Mouse (Mus musculus) limb, embryonic 14.5 days (tissue): ENCODE results near the gene Pola2. TPM values are rescaled to one million over a fixed set of nuclear protein-coding genes. Genes with fewer than 3 reads are reported as not detected.

Source experiments
- ATAC-seq: fragments of 200-750 bp; cut with Nextera tagmentation; 2 replicates; pipeline ENCODE4 v1.8.0; 2017; ENCODE audit warnings: low read depth, moderate number of reproducible peaks, moderate TSS enrichment; ENCODE audit not compliant: low FRiP score
- DNase-seq: peaks from one replicate; pipeline ENCODE4 v3.0.0-alpha.2; 2015; ENCODE audit warnings: low spot score
- H3K27ac ChIP-seq: fragments of 300-500 bp; sonication (generic); replicated peaks from 2 replicates; pipeline ENCODE4 v1.5.1; 2014; ENCODE audit warnings: low read depth, mild to moderate bottlenecking, low read length, moderate library complexity, mixed read lengths
- H3K27me3 ChIP-seq: fragments of 300-500 bp; sonication (generic); 2 replicates; pipeline ENCODE4 v1.6.1; 2014; ENCODE audit warnings: low read length, mixed read lengths; ENCODE audit not compliant: control insufficient read depth, insufficient read depth
- H3K36me3 ChIP-seq: fragments of 300-500 bp; sonication (generic); 2 replicates; pipeline ENCODE4 v1.6.1; 2014; ENCODE audit warnings: mild to moderate bottlenecking, low read length, moderate library complexity, mixed read lengths; ENCODE audit not compliant: control insufficient read depth, insufficient read depth
- H3K4me1 ChIP-seq: fragments of 300-500 bp; sonication (generic); 2 replicates; pipeline ENCODE4 v1.6.1; 2014; ENCODE audit warnings: antibody characterized with exemption, low read length, mixed read lengths; ENCODE audit not compliant: control insufficient read depth, insufficient read depth
- H3K4me2 ChIP-seq: fragments of 300-500 bp; sonication (generic); replicated peaks from 2 replicates; pipeline ENCODE4 v1.6.1; 2014; ENCODE audit warnings: low read depth, mild to moderate bottlenecking, low read length, moderate library complexity; ENCODE audit not compliant: severe bottlenecking
- H3K4me3 ChIP-seq: fragments of 300-500 bp; sonication (generic); replicated peaks from 2 replicates; pipeline ENCODE4 v1.5.1; 2014; ENCODE audit warnings: low read length
- H3K9ac ChIP-seq: fragments of 300-500 bp; sonication (generic); 2 replicates; pipeline ENCODE4 v1.6.1; 2014; ENCODE audit warnings: mild to moderate bottlenecking, low read depth, low read length, moderate library complexity; ENCODE audit not compliant: severe bottlenecking
- H3K9me3 ChIP-seq: fragments of 300-500 bp; sonication (generic); 2 replicates; pipeline ENCODE4 v1.6.1; 2016; ENCODE audit warnings: low read length; ENCODE audit not compliant: control insufficient read depth
- POLR2A ChIP-seq: fragments of 200-500 bp; IDR thresholded peaks from 2 replicates; pipeline ENCODE4 v1.8.0; 2012; ENCODE audit warnings: inconsistent platforms, mild to moderate bottlenecking, moderate library complexity, borderline replicate concordance; ENCODE audit not compliant: insufficient read depth, insufficient read length; ENCODE audit errors: extremely low read depth
- WGBS: fragments of 180-500 bp; shearing (Covaris S2); extraction: QIAGEN DNeasy Blood & Tissue Kit; methylation state at CpG from one replicate; pipeline ENCODE4 v1.1.7; 2014; 5-methylcytosine and 5-hydroxymethylcytosine counted together
- polyA plus RNA-seq, 2 experiments: library from polyadenylated mRNA; depleted of rRNA in 1 of 2; stranded (reverse) in 1 of 2; unstranded in 1 of 2; fragments of >200 nt; fragmentation: Nextera tagmentation in 1 of 2; extraction: Ambion mirVana in 1 of 2; gene quantifications; 2 replicates each; pipeline versions ENCODE4 v1.2.1 to v1.2.3; 2012 to 2014

Gene Pola2
- polyA plus RNA-seq, 2 experiments = 66.3 to 87.9 TPM

GRCm38 (mm10) chr19:5924713-5925093 is 39.3 kb downstream of the Pola2 start, which contains the start of gene Cdc42ep2:
Gene Cdc42ep2, minus strand, starts transcription at chr19:5924816.
- peak within 1 kb of the TSS; percentile 99 for H3K4me2 ChIP-seq
- WGBS = 0% methylated on average over 15 of the region's 18 CpGs
- TF ChIP-seq POLR2A = no peak
- peak within 1 kb of the TSS; percentile 56 for H3K4me3 ChIP-seq
- no peak within 1 kb of the TSS; the same call in 1 of the 2 replicates for H3K27ac ChIP-seq
- H3K27me3 ChIP-seq = 0 out of 2 replicates have a peak, but pooled peaks cover 5% of the 10 kb centered on the region
- H3K36me3 ChIP-seq = no peaks in the 10 kb centered on the region
- H3K4me1 ChIP-seq = peaks cover 9% of the 10 kb centered on the region
- DNase-seq (peak; percentile 95), ATAC-seq (peak; percentile 95)
- H3K9me3 ChIP-seq = no peaks in the 10 kb centered on the region
- peak within 1 kb of the TSS; percentile 52 for H3K9ac ChIP-seq

GRCm38 (mm10) chr19:5923990-5924712 is 39.9 kb downstream of the Pola2 start:
- whole genome bisulfite sequencing = 1% methylated on average over 37 of the region's 38 CpGs
- peak; percentile 96 for DNase-seq
- no peaks in the 10 kb centered on the region for H3K9me3 ChIP-seq
- no peaks in the 10 kb centered on the region for H3K36me3 ChIP-seq
- peak; percentile 72 for ATAC-seq
- H3K27me3 ChIP-seq = 0 out of 2 replicates have a peak, but pooled peaks cover 5% of the 10 kb centered on the region
- peaks cover 8% of the 10 kb centered on the region; the same call in 1 of the 2 replicates for H3K4me1 ChIP-seq
- no peak overlapping the region; the same call in 1 of the 2 replicates for H3K27ac ChIP-seq
- H3K4me3 ChIP-seq = peak overlapping the region; percentile 56
- H3K9ac ChIP-seq = peak overlapping the region; percentile 52
- TF ChIP-seq POLR2A = no peak
- peak overlapping the region; percentile 99 for H3K4me2 ChIP-seq

- no peak for TF ChIP-seq POLR2A
- H3K4me2 ChIP-seq = no peak overlapping the region
- no peaks in the 10 kb centered on the region for H3K9me3 ChIP-seq
- WGBS = 98% methylated on average over 3 of the region's 3 CpGs
- H3K36me3 ChIP-seq = no peaks in the 10 kb centered on the region
- H3K4me1 ChIP-seq = peaks cover 2% of the 10 kb centered on the region; the same call in 1 of the 2 replicates
- no peak for DNase-seq
- H3K27me3 ChIP-seq = 0 out of 2 replicates have a peak, but pooled peaks cover 5% of the 10 kb centered on the region
- H3K9ac ChIP-seq = no peak overlapping the region
- no peak for ATAC-seq
- H3K4me3 ChIP-seq = no peak overlapping the region
- no peak overlapping the region for H3K27ac ChIP-seq
Measured at GRCm38 (mm10) chr19:5922963-5923362, 41.0 kb downstream of the Pola2 start.

GRCm38 (mm10) chr19:5922119-5922942 is 41.7 kb downstream of the Pola2 start:
- Histone ChIP-seq H3K9me3 (no peaks in the 10 kb centered on the region), H3K27ac (no peak overlapping the region), H3K4me2 (peak overlapping the region; percentile 15; the same call in 1 of the 2 replicates), H3K27me3 (0 out of 2 replicates have a peak, but pooled peaks cover 5% of the 10 kb centered on the region), H3K36me3 (peaks cover 2% of the 10 kb centered on the region), H3K4me3 (0 out of 2 replicates have a peak overlapping the region, but pooled peaks have one; percentile 4), H3K4me1 (peaks cover 2% of the 10 kb centered on the region; the same call in 1 of the 2 replicates), H3K9ac (no peak overlapping the region)
- WGBS = 69% methylated on average over 15 of the region's 15 CpGs
- no peak for ATAC-seq
- DNase-seq = no peak
- TF ChIP-seq POLR2A = no peak

- H3K4me2 ChIP-seq = peak overlapping the region; percentile 15; the same call in 1 of the 2 replicates
- DNase-seq (no peak), ATAC-seq (no peak)
- no peaks in the 10 kb centered on the region for H3K9me3 ChIP-seq
- peaks cover 6% of the 10 kb centered on the region for H3K36me3 ChIP-seq
- WGBS = 20% methylated on average over 9 of the region's 9 CpGs
- 0 out of 2 replicates have a peak, but pooled peaks cover 5% of the 10 kb centered on the region for H3K27me3 ChIP-seq
- H3K4me1 ChIP-seq = no peaks in the 10 kb centered on the region
- TF ChIP-seq POLR2A = no peak
- peak overlapping the region; percentile 12; the same call in 1 of the 2 replicates for H3K9ac ChIP-seq
- no peak overlapping the region for H3K27ac ChIP-seq
- no peak overlapping the region for H3K4me3 ChIP-seq
Measured at GRCm38 (mm10) chr19:5921715-5922114, 42.3 kb downstream of the Pola2 start.
